Mouse (Mus musculus): ENCODE data around the gene Yif1a.

Yif1a gene

GRCm38 (mm10) chr19:5087884-5088728, at the start of gene Yif1a:
TSS of gene Yif1a (plus strand) at chr19:5088538.
- DNase-seq (ENCODE audit: low spot score), result peak; percentile 96

GRCm38 (mm10) chr19:5038709-5039156, 49.6 kb upstream of the Yif1a start, which contains the start of the genes B4gat1 and AC124502.3:
TSS of gene B4gat1 (plus strand) at chr19:5038826.
TSS of gene AC124502.3 (plus strand) at chr19:5038891.
- peak; percentile 92 for DNase-seq (ENCODE audit: low spot score)

DNA sequence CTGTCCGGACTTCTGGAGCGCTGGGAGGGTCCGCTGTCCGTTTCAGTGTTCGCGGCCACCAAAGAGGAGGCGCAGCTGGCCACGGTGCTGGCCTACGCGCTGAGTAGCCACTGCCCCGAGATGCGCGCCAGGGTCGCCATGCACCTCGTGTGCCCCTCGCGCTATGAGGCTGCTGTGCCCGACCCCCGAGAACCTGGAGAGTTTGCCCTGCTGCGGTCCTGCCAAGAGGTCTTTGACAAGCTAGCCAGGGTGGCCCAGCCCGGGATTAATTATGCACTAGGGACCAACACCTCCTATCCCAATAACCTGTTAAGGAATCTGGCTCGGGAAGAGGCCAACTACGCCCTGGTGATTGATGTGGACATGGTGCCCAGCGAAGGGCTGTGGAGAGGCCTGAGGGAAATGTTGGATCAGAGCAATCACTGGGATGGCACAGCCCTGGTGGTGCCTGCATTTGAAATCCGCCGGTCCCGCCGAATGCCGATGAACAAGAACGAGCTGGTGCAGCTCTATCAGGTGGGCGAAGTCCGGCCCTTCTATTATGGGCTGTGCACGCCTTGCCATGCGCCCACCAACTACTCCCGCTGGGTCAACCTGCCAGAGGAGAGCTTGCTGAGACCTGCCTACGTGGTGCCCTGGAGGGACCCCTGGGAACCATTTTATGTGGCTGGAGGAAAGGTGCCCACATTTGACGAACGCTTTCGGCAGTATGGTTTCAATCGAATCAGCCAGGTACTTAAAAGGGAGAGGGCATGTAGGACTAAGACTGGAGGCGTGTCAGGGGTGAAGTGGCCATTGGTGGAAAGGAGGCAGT, 48.8 kb upstream of the Yif1a start:
- DNase-seq (ENCODE audit: low spot score), result no peak

DNA sequence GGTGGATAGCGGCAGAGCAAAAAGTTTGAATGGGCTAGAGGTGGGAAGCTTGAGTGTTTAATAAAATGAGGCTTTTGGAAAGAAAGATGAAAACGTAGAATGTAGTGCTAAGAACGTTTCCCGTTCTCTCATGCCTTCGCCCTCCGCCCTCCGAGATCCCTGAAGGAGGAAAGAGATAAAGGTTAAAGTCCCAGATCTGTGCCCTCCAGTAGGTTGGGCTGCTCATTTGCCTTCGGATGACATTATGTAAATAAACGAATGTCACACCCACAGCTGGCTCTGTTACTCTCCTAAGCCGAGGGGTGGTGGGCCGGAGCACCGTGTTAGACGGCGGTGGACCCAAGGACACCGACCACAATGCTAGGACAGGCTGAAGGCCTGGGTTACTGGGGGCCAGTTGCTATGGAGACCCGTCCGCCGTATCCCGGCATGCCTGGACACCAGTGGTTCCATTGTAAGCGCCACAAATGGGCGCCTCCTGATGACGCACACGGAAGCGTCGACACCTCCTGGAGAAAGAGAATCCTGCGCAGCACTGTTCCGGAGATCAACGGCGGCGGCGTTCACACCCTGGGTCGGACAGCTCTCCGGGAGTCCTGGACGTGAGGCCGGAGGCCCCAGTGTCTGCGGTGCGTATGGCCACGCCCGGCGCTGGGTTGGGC, 47.3 kb upstream of the Yif1a start, which contains the start of gene Brms1:
Gene Brms1 (plus strand): TSS at position 493 of the 662 bp plus-strand sequence.
- peak; percentile 94 for DNase-seq (ENCODE audit: low spot score)

- no peak for DNase-seq (ENCODE audit: low spot score)
Measured at GRCm38 (mm10) chr19:5041588-5041987, 46.8 kb upstream of the Yif1a start.

- DNase-seq (ENCODE audit: low spot score), result no peak
Measured at GRCm38 (mm10) chr19:5045531-5045930, 42.8 kb upstream of the Yif1a start.

- DNase-seq (ENCODE audit: low spot score), result no peak
Measured at GRCm38 (mm10) chr19:5048138-5049056, 39.9 kb upstream of the Yif1a start.

GRCm38 (mm10) chr19:5049325-5049724, 39.0 kb upstream of the Yif1a start:
- DNase-seq (ENCODE audit: low spot score), result no peak

GRCm38 (mm10) chr19:5050047-5050905, 38.1 kb upstream of the Yif1a start, which contains the start of gene Rin1:
TSS of gene Rin1 (plus strand) at chr19:5050481.
- DNase-seq (ENCODE audit: low spot score), result peak; percentile 83

- no peak for DNase-seq (ENCODE audit: low spot score)
Measured at GRCm38 (mm10) chr19:5051031-5051430, 37.3 kb upstream of the Yif1a start.

- DNase-seq (ENCODE audit: low spot score), result no peak
Measured at GRCm38 (mm10) chr19:5051515-5051914, 36.8 kb upstream of the Yif1a start.

DNA sequence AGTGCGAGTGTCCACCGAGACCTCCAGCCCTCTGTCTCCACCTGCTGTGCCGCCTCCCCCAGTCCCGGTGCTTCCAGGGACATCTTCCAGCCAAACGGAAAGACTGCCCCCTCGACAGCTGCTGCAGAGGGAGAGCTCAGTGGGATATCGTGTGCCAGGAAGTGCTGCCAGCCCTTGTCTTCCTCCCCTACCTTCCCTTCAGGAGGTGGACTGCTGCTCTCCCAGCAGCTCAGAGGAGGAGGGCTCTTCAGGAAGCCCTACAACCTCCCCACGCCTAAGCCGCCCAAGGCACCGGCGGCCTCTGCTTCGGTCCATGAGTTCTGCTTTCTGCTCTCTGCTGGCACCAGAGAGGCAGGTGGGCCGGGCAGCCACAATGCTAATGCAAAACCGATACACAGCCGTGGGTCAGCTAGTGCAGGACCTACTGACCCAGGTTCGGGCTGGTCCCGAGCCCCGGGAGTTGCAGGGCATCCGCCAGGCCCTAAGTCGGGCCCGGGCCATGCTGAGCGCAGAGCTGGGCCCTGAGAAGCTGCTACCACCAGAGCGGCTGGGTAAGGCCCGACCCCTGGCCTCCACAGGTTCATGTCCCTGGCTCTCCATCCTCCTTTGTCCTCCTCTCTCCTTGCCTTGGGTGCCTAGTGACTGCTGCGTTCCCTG, 36.0 kb upstream of the Yif1a start:
- no peak for DNase-seq (ENCODE audit: low spot score)

GRCm38 (mm10) chr19:5052853-5053252, 35.5 kb upstream of the Yif1a start:
- no peak for DNase-seq (ENCODE audit: low spot score)

GRCm38 (mm10) chr19:5053909-5054308, 34.4 kb upstream of the Yif1a start:
- DNase-seq (ENCODE audit: low spot score), result no peak

- DNase-seq (ENCODE audit: low spot score), result peak; percentile 57
Measured at GRCm38 (mm10) chr19:5056251-5056650, 32.1 kb upstream of the Yif1a start.

GRCm38 (mm10) chr19:5057876-5058775, 30.2 kb upstream of the Yif1a start:
- no peak for DNase-seq (ENCODE audit: low spot score)

DNA sequence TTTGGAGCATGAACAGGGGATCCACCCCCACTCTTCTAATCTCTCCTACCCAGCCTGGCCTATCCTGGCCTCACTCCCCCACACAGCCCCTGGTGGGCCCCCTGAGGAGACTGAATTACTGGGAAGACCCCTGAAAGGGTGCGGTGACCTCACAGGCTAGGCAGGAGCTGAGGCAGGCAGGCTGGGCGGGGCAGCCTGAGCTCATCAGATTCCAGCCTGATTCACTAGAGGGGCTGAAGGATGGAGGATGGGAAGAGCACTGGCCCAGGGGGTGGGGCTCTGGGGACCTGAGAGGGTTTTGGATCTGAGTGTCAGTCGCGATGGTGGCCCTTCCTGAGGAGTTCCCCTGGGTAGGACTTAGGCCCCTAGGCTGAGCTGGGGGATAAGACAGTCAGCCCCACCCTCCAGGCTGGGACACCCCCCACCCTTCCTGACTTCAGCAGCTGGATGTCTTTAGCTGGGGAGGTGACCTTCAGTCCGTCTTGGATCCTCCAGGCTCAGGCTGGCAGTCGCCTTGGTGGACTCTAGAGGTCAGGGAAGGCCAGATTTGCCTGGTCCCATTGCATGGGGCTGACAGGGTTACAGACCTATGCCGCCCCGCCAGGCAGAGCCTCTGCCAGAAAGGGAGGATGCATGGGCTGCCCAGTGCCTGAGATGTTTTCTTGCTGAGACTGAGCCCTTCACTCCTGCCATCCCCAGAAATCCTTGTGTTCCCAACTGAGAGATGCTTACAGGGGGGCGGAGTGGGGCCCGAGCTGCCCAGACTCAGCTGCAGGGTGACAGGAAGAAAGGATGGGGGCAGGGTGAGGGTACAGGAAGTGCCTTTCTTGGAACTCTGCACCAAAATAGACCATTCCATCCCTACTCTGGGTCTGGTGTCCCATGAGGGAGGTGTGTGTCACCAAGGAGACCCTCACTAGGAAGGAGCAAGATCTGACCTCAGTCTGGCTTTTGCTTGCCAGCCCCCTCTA, 29.3 kb upstream of the Yif1a start:
- no peak for DNase-seq (ENCODE audit: low spot score)
